Mouse (Mus musculus): ENCODE measurements around the gene Ndrg3.

GRCm38 (mm10) chr2:156968501-156968900, 23.4 kb downstream of the Ndrg3 start:
- TF ChIP-seq CTCF (IDR thresholded peaks at IDR 0.05; ENCODE audit: low read depth, low read length), result no peak
- TF ChIP-seq POLR2A (IDR thresholded peaks at IDR 0.05; ENCODE audit: borderline replicate concordance, low read depth, low read length), result no peak
